Mouse (Mus musculus) heart, postnatal 0 days (tissue): Measurements from ENCODE around the gene Gabbr2.

Experiments
- CTCF ChIP-seq: IDR thresholded peaks from 2 replicates; pipeline ENCODE4 v1.5.1; 2016; ENCODE audit warnings: antibody characterized with exemption, control low read depth, low read depth
- EP300 ChIP-seq: IDR thresholded peaks from 2 replicates; pipeline ENCODE4 v1.6.1; 2016; ENCODE audit warnings: antibody characterized with exemption, low read depth

- TF ChIP-seq CTCF (no peak), EP300 (no peak)
Measured at GRCm38 (mm10) chr4:46988257-46988656, 3.4 kb downstream of the Gabbr2 start.
